Mouse (Mus musculus) heart, postnatal 14 days (tissue): ENCODE data around the gene Cchcr1. TPM values are rescaled to one million over a fixed set of nuclear protein-coding genes. Genes with fewer than 3 reads are reported as not detected.
"Not testable (repeated sequence)": the region's sequence is repeated elsewhere in the genome, so short reads cannot be mapped to it uniquely, and the experiment has no call there.

Source experiments
- DNase-seq, 2 experiments: peaks; one replicate each; pipeline ENCODE4 v3.0.0; 2021 to 2022
- intact Hi-C: fragments of 180-260 bp; cut with DNase I; formaldehyde crosslinking; loops from one replicate; pipeline ENCODE4 v1.15.1; 2025
- long read RNA-seq, 2 experiments: library from polyadenylated mRNA; stranded (forward); transcript quantifications; one replicate each; pipeline ENCODE4 v2.0.0; 2021
- total RNA-seq, 2 experiments: library from RNA; stranded (reverse); gene quantifications; 2 replicates each; pipeline ENCODE4 v1.2.3; 2021

Cchcr1 gene
- total RNA-seq, result 1 to 10 TPM; 4.2 to 4.3 TPM
- long read RNA-seq, experiment 1, partial matches to known transcripts, result 2 of 9 reads
- long read RNA-seq, experiment 1, other reads (novel, unspliced or antisense), result 6 of 9 reads
- long read RNA-seq, experiment 2, partial matches to known transcripts, result 0 of 3 reads
- long read RNA-seq, experiment 2, other reads (novel, unspliced or antisense), result 3 of 3 reads

- peak; percentile 95 to 96 for DNase-seq
- intact Hi-C loops, result no loop called here
Observed at GRCm38 (mm10) chr17:35516652-35517500, at the start of gene Cchcr1, which contains the start of gene Tcf19. Cchcr1 (plus strand) TSS chr17:35517100. Tcf19 (minus strand) TSS chr17:35516824.

GRCm38 (mm10) chr17:35468936-35469335 is 48.0 kb upstream of the Cchcr1 start:
- intact Hi-C loops, DNase-seq: not testable (repeated sequence)

GRCm38 (mm10) chr17:35469842-35470751 is 46.8 kb upstream of the Cchcr1 start, which contains the start of gene H2-Q10:
H2-Q10 (plus strand) TSS chr17:35470089.
- peak in 1 of 2 experiments; percentile 3 for DNase-seq
- intact Hi-C loops, result no loop called here

GRCm38 (mm10) chr17:35484066-35484465 is 32.8 kb upstream of the Cchcr1 start:
- intact Hi-C loops, result loop anchor here (1.0 kb wide), 1 partner anchor 25 kb away; no protein-coding TSS in a partner anchor
- DNase-seq, result peak; percentile 69 to 76

- DNase-seq, result peak in 1 of 2 experiments; percentile 42
Observed at GRCm38 (mm10) chr17:35485702-35486101, 31.2 kb upstream of the Cchcr1 start.

DNA sequence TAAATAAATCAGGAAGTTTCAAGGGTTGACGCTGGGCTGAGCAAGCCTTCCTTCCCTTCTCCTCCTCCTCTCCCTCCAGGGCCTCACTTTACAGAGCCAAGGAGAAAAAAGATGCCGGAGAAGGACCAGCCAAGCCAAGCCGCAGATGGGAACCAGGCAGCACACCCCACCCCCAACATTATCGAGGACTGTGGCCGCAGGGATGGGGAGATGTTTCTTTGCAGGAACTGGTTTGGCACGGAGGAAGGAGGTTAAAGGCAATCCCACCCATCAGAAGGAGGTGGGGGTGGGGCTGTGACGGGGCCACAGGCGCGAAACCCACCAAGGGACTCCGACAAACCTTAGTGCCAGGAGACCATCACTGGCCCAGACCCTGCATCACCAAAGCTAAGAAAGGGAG is 30.2 kb upstream of the Cchcr1 start:
- intact Hi-C loops, result no loop called here
- DNase-seq, result no peak

More at GRCm38 (mm10) chr17:35485702-35486101, 31.2 kb upstream of the Cchcr1 start:
- intact Hi-C loops, result no loop called here

DNA sequence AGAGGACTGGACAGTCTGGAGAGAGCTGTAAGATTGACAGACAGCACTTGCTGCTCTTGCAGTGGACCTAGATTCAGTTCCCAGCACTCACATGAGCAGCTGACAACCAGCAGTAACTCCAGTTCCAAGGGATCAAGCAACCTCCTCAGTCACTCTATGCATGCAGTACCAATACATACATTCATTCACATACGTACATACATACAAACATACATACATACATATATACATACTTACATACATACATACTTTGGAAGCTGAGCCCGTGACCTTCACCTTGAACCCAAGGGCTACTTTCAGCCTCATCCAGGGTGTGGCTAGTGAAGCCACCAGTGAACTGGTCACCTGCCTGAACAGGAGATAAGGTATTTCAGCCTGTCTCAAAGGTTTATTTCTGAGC is 28.9 kb upstream of the Cchcr1 start:
- no peak for DNase-seq
- intact Hi-C loops, result no loop called here

- intact Hi-C loops, result no loop called here
- DNase-seq, result no peak
Observed at GRCm38 (mm10) chr17:35490320-35490719, 26.6 kb upstream of the Cchcr1 start.

GRCm38 (mm10) chr17:35497124-35497523 is 19.8 kb upstream of the Cchcr1 start:
- intact Hi-C loops, result no loop called here
- no peak for DNase-seq

GRCm38 (mm10) chr17:35502226-35502625 is 14.7 kb upstream of the Cchcr1 start:
- DNase-seq, result no peak
- intact Hi-C loops, result no loop called here

DNA sequence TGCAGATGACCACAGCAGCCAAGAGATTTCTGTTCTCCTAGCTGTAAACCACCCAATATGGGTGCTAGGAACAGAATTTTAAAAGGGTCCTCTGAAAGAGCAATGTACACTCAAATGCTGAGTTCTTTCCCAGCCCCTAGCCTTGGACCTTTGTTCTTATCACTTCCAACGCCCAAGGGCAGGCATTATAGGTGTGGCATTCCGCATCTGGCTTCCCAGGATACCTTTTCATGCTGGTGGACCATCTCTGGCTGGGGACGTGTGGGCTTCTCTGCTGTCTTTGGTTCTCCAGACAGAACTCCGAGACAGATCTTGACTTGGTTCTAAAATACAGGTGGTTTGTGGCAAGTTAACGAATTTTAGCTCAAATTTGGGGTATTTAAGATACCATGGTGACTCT is 14.1 kb upstream of the Cchcr1 start:
- intact Hi-C loops, result no loop called here
- no peak for DNase-seq

GRCm38 (mm10) chr17:35503849-35504248 is 13.1 kb upstream of the Cchcr1 start:
- intact Hi-C loops, result no loop called here

GRCm38 (mm10) chr17:35504628-35505481 is 12.0 kb upstream of the Cchcr1 start:
- intact Hi-C loops, result no loop called here
- DNase-seq, result no peak

More at GRCm38 (mm10) chr17:35503849-35504248, 13.1 kb upstream of the Cchcr1 start:
- no peak for DNase-seq

DNA sequence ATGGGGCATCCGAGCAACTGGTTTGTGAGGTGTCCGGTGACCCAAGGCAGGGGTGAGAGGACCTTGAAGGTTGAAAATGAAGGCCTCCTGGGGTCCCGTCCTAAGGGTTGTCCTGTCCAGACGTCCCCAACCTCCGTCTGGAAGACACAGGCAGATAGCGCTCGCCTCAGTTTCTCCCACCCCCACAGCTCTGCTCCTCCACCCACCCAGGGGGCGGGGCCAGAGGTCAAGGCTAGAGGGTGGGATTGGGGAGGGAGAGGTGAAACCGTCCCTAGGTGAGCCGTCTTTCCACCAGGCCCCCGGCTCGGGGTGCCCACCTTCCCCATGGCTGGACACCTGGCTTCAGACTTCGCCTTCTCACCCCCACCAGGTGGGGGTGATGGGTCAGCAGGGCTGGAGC is 11.1 kb upstream of the Cchcr1 start, which contains the start of gene Pou5f1:
Pou5f1 (plus strand) TSS at position 243 of the 400 bp plus-strand sequence.
- DNase-seq, result no peak
- intact Hi-C loops, result no loop called here

DNA sequence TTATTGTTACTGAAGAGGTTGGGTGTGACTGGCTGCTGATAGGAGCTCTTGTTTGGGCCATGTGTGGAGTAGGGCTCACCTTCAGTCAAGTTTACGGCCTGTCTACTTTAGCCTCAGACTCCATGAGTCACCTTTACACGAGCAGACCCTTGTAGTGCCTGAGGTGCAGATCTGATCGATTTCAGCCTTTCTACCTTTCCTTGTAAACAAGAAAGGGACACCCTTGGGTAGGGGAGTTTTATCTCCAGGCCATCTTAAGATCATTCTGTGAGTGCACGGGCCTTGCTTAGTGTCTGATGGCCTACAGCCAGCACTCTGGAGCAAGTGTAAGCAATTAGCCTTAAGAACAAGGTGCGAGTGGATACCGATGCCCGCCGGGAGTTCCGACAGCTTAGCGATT is 10.0 kb upstream of the Cchcr1 start:
- intact Hi-C loops, result no loop called here
- DNase-seq, result no peak

DNA sequence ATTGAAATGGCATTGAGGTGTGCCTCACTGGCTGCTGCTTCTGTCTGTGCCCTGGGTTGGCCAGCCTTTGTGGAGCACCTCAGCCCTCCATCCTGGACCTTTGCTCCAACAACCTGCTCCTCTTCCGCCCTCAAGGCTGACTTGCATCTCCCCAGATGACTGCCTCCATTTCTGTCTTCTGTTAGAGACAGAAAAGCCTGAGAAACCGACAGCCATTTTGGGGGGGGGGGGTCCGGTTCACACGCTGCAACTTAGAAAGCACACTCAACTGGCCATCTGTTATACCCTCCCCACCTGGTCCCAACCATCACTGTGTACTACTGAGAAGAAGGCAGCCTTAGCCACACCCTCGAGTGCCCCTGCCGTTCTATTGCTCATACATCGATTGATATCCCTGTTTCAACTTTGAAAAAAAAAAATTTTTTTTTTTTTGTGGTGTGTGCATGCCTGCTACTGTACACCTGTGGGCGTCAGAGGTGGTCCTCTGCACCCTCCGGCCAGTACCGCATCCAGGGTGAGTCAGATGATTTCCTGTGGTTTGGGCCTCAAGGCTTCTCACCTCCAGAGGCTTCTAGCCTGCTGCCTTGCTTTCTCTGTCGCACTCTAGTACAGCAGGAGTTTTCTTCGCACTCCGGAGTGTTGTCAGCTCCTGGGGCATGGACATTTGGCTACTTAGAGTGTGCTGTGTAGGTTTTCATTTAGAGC is 9.2 kb upstream of the Cchcr1 start:
- intact Hi-C loops, result no loop called here

GRCm38 (mm10) chr17:35508279-35508678 is 8.6 kb upstream of the Cchcr1 start:
- intact Hi-C loops, DNase-seq: not testable (repeated sequence)

More for the DNA sequence above, 9.2 kb upstream of the Cchcr1 start:
- no peak for DNase-seq

DNA sequence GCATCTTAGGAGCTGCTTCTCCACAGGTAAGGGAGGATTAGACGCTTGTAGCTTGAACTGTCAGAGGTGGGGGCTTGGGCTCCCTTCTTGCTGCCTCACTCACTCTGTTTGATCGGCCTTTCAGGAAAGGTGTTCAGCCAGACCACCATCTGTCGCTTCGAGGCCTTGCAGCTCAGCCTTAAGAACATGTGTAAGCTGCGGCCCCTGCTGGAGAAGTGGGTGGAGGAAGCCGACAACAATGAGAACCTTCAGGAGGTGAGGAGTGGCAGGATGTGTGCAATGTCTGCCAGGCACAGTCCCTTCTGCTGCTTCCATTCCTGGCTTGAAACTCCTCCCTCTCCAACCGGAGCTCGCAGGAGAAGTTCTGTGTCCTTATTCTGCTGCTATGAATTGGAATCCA is 7.6 kb upstream of the Cchcr1 start:
- DNase-seq, result peak; percentile 34 to 40
- intact Hi-C loops, result loop anchor here (1.0 kb wide), 1 partner anchor 25 kb away; no protein-coding TSS in a partner anchor
